Mouse (Mus musculus) liver, postnatal 0 days (tissue): Measurements from ENCODE around the gene Ltbp2.

Experiments
- CTCF ChIP-seq: sonication (generic); IDR thresholded peaks from 2 replicates; pipeline ENCODE4 v1.5.1; 2016; ENCODE audit warnings: antibody characterized with exemption, low read depth
- EP300 ChIP-seq: IDR thresholded peaks from 2 replicates; pipeline ENCODE4 v1.6.1; 2016; ENCODE audit warnings: antibody characterized with exemption, low read depth, mild to moderate bottlenecking

GRCm38 (mm10) chr12:84904399-84904798 lies 28.1 kb upstream of the Ltbp2 start:
- TF ChIP-seq CTCF: no peak
- no peak for TF ChIP-seq EP300
